Mouse (Mus musculus) bone marrow macrophage, adult 2 months (primary cell): ENCODE results near the gene Marf1. TPM values are rescaled to one million over a fixed set of nuclear protein-coding genes. Genes with fewer than 3 reads are reported as not detected.

Source experiments
- H3K27ac ChIP-seq: 2 replicates; pipeline ENCODE4 v1.5.1; 2012; ENCODE audit warnings: low read depth, low read length; ENCODE audit not compliant: insufficient read depth
- H3K4me1 ChIP-seq: 2 replicates; pipeline ENCODE4 v1.6.1; 2012; ENCODE audit warnings: low read length; ENCODE audit not compliant: control insufficient read depth, insufficient read depth
- H3K4me3 ChIP-seq: 2 replicates; pipeline ENCODE4 v1.5.1; 2012; ENCODE audit warnings: mild to moderate bottlenecking, low read length, moderate library complexity; ENCODE audit not compliant: insufficient read depth
- CTCF ChIP-seq: IDR thresholded peaks from 2 replicates; pipeline ENCODE4 v1.5.1; 2012; ENCODE audit warnings: low read depth, mild to moderate bottlenecking, low read length, moderate library complexity
- POLR2A ChIP-seq: IDR thresholded peaks from 2 replicates; pipeline ENCODE4 v1.6.1; 2012; ENCODE audit warnings: mild to moderate bottlenecking, low read depth, low read length, borderline replicate concordance
- polyA plus RNA-seq: library from polyadenylated mRNA; stranded (reverse); fragments of >200 nt; gene quantifications from 2 replicates; pipeline ENCODE4 v1.2.4, GENCODE M21; 2012; ENCODE audit not compliant: missing spikeins, insufficient read depth, insufficient read length

Gene Marf1
- polyA plus RNA-seq, 1 experiment = 62.3 TPM

DNA sequence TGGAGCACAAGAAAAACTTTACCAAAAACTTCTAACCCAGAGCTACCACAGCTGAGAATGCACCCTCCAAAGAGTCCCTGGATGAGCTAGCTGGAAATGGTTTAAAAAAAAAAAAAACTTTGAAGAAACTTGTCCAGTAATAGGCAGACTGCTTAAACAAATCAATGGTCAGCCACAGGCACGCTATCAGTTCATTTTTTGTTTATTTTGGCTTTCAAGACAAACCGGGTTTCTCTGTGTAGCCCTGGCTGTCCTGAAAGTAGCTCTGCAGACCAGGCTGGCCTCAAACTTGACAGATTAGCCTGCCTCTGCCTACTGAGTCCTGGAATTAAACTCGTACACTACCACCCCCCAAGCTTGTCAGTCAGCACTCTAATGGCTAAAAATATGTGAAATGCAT is 19.9 kb downstream of the Marf1 start:
- no peak overlapping the region for H3K4me3 ChIP-seq
- TF ChIP-seq POLR2A (no peak), CTCF (no peak)
- H3K4me1 ChIP-seq = no peaks in the 10 kb centered on the region; the same call in 1 of the 2 replicates
- no peak overlapping the region for H3K27ac ChIP-seq

DNA sequence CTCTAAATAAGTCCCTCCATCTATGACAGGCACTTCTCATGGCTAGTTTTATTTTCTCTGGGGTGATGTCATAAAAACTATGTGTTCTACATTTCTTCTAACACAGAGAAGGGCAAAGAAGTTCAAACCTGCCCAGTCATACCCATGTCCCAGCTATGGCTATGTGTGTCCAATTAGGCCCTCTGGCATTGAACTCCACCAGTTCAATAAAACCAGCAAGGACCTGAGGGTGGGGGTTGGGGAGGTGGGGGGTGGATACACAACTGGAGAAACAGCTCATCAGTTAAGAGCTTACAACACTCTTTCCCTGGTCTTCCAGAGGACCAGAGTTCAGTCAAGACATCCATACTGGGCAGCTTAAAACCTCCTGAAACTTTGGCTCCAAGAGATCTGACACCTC is 24.0 kb downstream of the Marf1 start:
- Histone ChIP-seq H3K4me3 (no peak overlapping the region), H3K27ac (no peak overlapping the region), H3K4me1 (peaks cover 25% of the 10 kb centered on the region)
- TF ChIP-seq CTCF (no peak), POLR2A (no peak)

DNA sequence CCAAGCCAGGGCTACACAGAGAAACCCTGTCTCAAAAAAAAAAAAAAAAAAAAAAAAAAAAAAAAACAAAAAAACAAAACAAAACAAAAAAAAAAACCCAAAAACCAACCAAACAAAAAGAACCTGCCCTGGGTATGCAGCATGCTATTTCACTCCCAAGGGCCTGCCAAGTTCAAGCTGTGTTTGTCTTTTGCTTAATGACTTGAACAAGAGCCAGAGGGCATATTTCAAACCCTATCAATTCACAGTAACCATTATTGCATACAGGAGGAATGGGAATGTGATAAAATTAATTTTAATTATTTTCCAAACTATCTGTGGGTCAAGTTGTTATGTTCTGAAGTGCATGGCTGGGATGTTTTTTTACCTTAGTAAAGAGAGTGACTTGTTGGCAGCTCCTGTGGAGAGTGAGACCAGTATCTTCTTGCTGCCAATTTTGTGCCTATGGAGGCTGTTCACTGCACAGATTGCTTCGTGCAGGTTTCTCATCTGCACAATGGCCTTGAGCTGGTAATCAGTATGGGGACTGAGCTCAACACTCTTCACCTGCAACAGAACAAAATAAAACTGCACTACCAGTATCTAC is 25.1 kb downstream of the Marf1 start:
- H3K4me1 ChIP-seq = peaks cover 34% of the 10 kb centered on the region
- TF ChIP-seq CTCF = no peak
- no peak for TF ChIP-seq POLR2A
- no peak overlapping the region for H3K27ac ChIP-seq
- H3K4me3 ChIP-seq = no peak overlapping the region

DNA sequence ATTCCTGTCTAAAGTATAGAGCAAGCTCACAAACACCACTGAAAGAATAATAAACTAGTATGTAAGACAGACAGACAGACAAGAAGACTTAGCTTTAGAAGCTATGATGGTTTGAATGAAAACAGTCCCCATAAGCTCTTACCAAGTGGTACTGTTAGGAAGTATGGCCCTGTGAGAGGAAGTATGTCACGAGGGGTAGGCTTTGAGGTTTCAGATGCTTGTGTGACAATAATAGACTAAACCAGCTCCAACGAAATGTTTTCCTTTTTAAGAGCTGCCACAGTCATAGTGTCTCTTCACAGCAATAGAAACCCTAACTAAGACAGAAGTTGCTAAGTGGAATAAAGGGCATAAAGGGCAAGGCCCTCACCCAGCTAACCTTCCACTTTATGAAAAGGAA is 28.1 kb downstream of the Marf1 start:
- TF ChIP-seq CTCF (no peak), POLR2A (no peak)
- H3K4me3 ChIP-seq = no peak overlapping the region
- H3K27ac ChIP-seq = peak overlapping the region; percentile 100
- peaks cover 57% of the 10 kb centered on the region for H3K4me1 ChIP-seq

DNA sequence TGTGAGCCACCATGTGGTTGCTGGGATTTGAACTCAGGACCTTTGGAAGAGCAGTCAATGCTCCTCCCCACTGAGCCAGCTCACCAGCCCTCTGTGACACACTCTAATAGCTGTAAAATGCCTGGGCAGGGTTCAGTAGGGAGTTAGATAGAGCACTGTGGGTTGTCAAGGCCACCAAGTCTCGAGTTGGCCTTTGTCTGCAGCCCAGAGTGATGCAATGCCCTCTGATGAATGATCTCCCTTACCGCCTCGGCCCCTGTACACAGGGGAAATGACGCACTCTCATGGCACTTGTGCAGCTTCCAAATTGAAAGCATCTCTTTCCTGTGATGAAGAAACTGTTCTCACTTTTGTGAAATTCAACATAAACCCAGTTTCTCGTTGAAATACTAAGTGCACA is 31.3 kb downstream of the Marf1 start:
- Histone ChIP-seq H3K4me3 (no peak overlapping the region), H3K27ac (peak overlapping the region; percentile 59), H3K4me1 (peaks cover 67% of the 10 kb centered on the region)
- TF ChIP-seq CTCF (no peak), POLR2A (no peak)

DNA sequence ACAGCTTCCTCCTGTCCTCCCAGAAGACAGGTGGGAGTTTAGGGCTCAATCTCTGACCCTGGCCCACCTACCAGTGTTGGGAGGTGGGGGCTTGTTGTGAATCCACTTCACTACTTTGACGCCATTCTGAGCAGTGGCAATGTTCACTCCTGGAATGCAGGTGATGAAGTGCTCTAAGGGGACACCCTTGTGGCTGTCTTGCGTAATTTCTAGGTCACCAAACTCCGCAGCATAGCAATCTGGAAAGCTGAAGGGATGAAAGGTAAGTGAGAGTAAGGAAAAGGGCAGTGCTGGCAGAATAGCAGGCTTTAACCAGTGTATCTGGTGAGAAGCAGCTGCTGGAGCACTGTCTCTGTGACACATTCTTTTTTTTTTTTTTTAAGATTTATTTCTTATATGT is 31.8 kb downstream of the Marf1 start:
- TF ChIP-seq CTCF (no peak), POLR2A (no peak)
- Histone ChIP-seq H3K27ac (no peak overlapping the region), H3K4me1 (peaks cover 62% of the 10 kb centered on the region), H3K4me3 (no peak overlapping the region)

DNA sequence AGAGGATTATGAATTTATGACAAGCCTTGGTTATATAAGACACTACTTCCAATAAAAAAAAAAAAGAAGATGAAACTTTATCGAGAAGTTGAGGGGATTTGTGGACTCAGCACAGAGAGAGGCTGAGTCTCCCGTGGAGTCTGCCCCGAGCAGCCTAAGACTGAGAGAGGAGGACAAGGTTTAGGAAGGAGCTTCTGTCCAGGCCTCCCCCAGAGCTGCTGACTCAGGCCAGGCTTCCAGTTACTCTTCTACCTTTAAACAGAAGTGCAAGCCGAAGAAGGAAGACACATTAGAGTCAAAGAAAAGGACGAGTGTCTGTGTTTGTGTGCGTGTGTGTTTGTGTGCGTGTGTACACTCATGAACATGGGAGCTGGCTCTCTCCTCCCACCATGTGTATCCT is 32.4 kb downstream of the Marf1 start:
- H3K4me1 ChIP-seq = peaks cover 57% of the 10 kb centered on the region
- no peak overlapping the region for H3K4me3 ChIP-seq
- H3K27ac ChIP-seq = no peak overlapping the region
- no peak for TF ChIP-seq POLR2A
- TF ChIP-seq CTCF = no peak

DNA sequence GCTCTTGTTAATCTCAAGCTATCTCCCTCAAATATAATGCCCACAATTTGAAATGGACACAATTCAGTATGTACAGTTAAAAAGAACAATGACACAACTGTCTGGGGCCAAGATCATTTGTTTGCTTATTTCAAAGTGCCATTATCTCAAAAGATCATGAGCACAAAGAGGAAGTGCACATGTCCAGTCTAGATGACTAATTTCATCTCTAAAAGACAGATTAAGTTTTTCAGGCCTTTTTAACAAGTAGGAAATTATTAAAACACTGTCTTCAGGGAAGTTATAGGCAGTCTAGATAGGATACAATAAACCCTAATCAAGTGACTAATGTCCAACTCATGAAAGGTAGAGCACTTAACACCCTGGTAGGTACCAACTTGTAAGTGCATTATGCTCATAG is 34.2 kb downstream of the Marf1 start:
- TF ChIP-seq POLR2A (no peak), CTCF (no peak)
- Histone ChIP-seq H3K4me3 (no peak overlapping the region), H3K27ac (peak overlapping the region; percentile 75), H3K4me1 (peaks cover 61% of the 10 kb centered on the region)

DNA sequence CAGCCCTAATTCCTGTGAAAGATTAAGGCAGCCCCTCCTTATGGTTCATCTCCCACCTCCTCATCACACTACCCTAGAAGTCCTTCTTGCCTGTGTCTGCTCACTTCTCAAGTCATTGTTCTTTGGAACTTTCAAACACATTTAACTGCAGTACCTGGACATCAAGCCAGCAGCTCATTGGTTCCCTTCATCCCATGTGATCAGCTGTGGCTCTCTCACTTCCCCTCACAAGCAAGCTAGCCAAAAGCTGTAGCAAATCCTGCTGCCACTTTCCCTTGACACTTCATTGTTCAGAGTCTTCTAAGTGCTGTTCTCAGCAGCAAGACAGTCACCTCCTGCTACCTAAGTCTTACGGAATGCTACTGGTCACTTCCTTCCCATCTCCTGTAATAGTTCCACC is 37.9 kb downstream of the Marf1 start:
- Histone ChIP-seq H3K4me1 (peaks cover 48% of the 10 kb centered on the region), H3K4me3 (no peak overlapping the region), H3K27ac (peak overlapping the region; percentile 41; the same call in 1 of the 2 replicates)
- TF ChIP-seq CTCF (no peak), POLR2A (no peak)

DNA sequence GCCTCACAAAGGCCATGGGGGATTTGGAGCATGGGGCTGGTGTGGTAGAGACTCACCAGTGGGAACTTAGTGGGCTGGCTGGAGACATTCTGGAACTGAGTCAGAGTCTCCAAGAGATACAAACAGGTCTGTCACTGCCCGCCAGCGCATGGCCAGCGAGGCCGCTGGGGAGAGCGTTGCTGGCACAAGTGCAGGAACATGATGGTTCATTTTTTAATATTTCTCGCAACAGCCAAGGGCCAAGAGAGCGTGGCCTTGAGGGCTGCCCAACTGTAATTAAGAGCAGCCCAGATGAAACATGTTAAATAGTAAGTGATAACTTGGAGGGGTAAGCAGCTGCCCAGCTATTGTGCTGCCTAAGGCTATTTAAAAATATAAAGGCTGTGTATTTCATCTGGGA is 38.4 kb downstream of the Marf1 start:
- TF ChIP-seq POLR2A (no peak), CTCF (no peak)
- no peak overlapping the region for H3K4me3 ChIP-seq
- no peak overlapping the region for H3K27ac ChIP-seq
- peaks cover 42% of the 10 kb centered on the region for H3K4me1 ChIP-seq

DNA sequence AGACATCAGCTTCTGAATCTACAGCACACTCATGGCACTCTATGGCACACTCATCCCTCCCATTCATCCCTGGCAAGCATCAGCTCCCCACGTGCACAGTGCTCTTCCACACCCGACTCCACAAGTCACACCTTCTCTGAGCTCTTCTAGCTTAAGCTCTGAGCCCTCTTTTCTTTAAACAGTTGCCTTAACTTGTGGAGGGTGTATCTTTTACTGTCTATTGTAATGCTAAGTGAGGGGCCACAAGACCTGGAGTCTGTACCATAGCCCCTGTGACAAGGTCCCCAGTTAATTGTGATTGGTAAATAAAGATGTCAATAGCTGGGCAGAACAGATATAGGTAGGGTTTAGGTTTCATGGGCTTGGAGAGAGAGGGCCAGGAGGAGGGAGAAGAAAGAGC is 39.2 kb downstream of the Marf1 start:
- Histone ChIP-seq H3K4me3 (no peak overlapping the region), H3K27ac (peak overlapping the region; percentile 92), H3K4me1 (peaks cover 36% of the 10 kb centered on the region)
- TF ChIP-seq CTCF = no peak
- TF ChIP-seq POLR2A = no peak
